Mouse (Mus musculus) hindbrain, embryonic 11.5 days (tissue): ENCODE results near the gene Hpd. TPM values are rescaled to one million over a fixed set of nuclear protein-coding genes. Genes with fewer than 3 reads are reported as not detected.

ENCODE experiments used
- ATAC-seq: fragments of 200-750 bp; cut with Nextera tagmentation; 2 replicates; pipeline ENCODE4 v1.8.0; 2017; ENCODE audit warnings: mild to moderate bottlenecking, moderate TSS enrichment, moderate library complexity; ENCODE audit not compliant: low FRiP score
- DNase-seq: peaks from one replicate; pipeline ENCODE4 v3.0.0-alpha.2; 2015; ENCODE audit warnings: low spot score
- H3K27ac ChIP-seq: fragments of 300-500 bp; sonication (generic); 2 replicates; pipeline ENCODE4 v1.5.1; 2014; ENCODE audit warnings: mild to moderate bottlenecking, low read depth, low read length
- H3K27me3 ChIP-seq: fragments of 300-500 bp; sonication (generic); 2 replicates; pipeline ENCODE4 v1.6.1; 2014; ENCODE audit warnings: mild to moderate bottlenecking, low read length, moderate library complexity, mixed read lengths; ENCODE audit not compliant: control insufficient read depth, insufficient read depth
- H3K36me3 ChIP-seq: fragments of 300-500 bp; sonication (generic); 2 replicates; pipeline ENCODE4 v1.6.1; 2014; ENCODE audit warnings: mild to moderate bottlenecking, low read length, moderate library complexity, mixed read lengths; ENCODE audit not compliant: control insufficient read depth, insufficient read depth
- H3K4me1 ChIP-seq: fragments of 300-500 bp; sonication (generic); replicated peaks from 2 replicates; pipeline ENCODE4 v1.6.1; 2014; ENCODE audit warnings: low read length, mixed read lengths; ENCODE audit not compliant: control insufficient read depth, insufficient read depth
- H3K4me2 ChIP-seq: fragments of 300-500 bp; sonication (generic); replicated peaks from 2 replicates; pipeline ENCODE4 v1.6.1; 2014; ENCODE audit warnings: mild to moderate bottlenecking, low read depth, low read length
- H3K4me3 ChIP-seq: fragments of 300-500 bp; sonication (generic); 2 replicates; pipeline ENCODE4 v1.5.1; 2014; ENCODE audit warnings: low read depth, low read length
- H3K9ac ChIP-seq: fragments of 300-500 bp; sonication (generic); 2 replicates; pipeline ENCODE4 v1.6.1; 2014; ENCODE audit warnings: low read depth, low read length
- H3K9me3 ChIP-seq: fragments of 300-500 bp; sonication (generic); 2 replicates; pipeline ENCODE4 v1.6.1; 2016; ENCODE audit warnings: low read length; ENCODE audit not compliant: control insufficient read depth
- WGBS: fragments of 180-500 bp; shearing (Covaris S2); extraction: QIAGEN DNeasy Blood & Tissue Kit; methylation state at CpG from one replicate; pipeline ENCODE4 v1.1.7; 2014; 5-methylcytosine and 5-hydroxymethylcytosine counted together
- polyA plus RNA-seq: library from polyadenylated mRNA; unstranded; fragments of >200 nt; fragmentation: Nextera tagmentation; extraction: Ambion mirVana; gene quantifications from 2 replicates; pipeline ENCODE4 v1.2.1, GENCODE M21; 2014

The Hpd gene
- polyA plus RNA-seq, 1 experiment from 2014 or later = not detected

GRCm38 (mm10) chr5:123130814-123131148 lies 51.7 kb downstream of the Hpd start:
- Histone ChIP-seq H3K36me3 (no peaks in the 10 kb centered on the region), H3K9me3 (no peaks in the 10 kb centered on the region), H3K4me3 (no peak overlapping the region), H3K27me3 (no peaks in the 10 kb centered on the region), H3K4me2 (no peak overlapping the region), H3K9ac (no peak overlapping the region), H3K27ac (no peak overlapping the region), H3K4me1 (peaks cover 19% of the 10 kb centered on the region)
- WGBS = 89% methylated on average over 5 of the region's 5 CpGs
- no peak for DNase-seq
- ATAC-seq = no peak

- no peak overlapping the region for H3K4me3 ChIP-seq
- no peaks in the 10 kb centered on the region for H3K27me3 ChIP-seq
- H3K4me1 ChIP-seq = peaks cover 15% of the 10 kb centered on the region
- 87% methylated on average over 9 of the region's 9 CpGs for WGBS
- no peaks in the 10 kb centered on the region for H3K36me3 ChIP-seq
- no peak overlapping the region for H3K4me2 ChIP-seq
- H3K9ac ChIP-seq = no peak overlapping the region
- H3K9me3 ChIP-seq = no peaks in the 10 kb centered on the region
- ATAC-seq = no peak
- DNase-seq = no peak
- H3K27ac ChIP-seq = no peak overlapping the region
Observed at GRCm38 (mm10) chr5:123130030-123130813, 52.3 kb downstream of the Hpd start.

GRCm38 (mm10) chr5:123129170-123129757 lies 53.3 kb downstream of the Hpd start:
- WGBS = 90% methylated on average over 10 of the region's 10 CpGs
- DNase-seq = no peak
- peaks cover 7% of the 10 kb centered on the region for H3K4me1 ChIP-seq
- no peak overlapping the region for H3K4me2 ChIP-seq
- no peaks in the 10 kb centered on the region for H3K9me3 ChIP-seq
- no peaks in the 10 kb centered on the region for H3K36me3 ChIP-seq
- H3K9ac ChIP-seq = no peak overlapping the region
- no peak for ATAC-seq
- H3K27me3 ChIP-seq = no peaks in the 10 kb centered on the region
- no peak overlapping the region for H3K27ac ChIP-seq
- no peak overlapping the region for H3K4me3 ChIP-seq

DNA sequence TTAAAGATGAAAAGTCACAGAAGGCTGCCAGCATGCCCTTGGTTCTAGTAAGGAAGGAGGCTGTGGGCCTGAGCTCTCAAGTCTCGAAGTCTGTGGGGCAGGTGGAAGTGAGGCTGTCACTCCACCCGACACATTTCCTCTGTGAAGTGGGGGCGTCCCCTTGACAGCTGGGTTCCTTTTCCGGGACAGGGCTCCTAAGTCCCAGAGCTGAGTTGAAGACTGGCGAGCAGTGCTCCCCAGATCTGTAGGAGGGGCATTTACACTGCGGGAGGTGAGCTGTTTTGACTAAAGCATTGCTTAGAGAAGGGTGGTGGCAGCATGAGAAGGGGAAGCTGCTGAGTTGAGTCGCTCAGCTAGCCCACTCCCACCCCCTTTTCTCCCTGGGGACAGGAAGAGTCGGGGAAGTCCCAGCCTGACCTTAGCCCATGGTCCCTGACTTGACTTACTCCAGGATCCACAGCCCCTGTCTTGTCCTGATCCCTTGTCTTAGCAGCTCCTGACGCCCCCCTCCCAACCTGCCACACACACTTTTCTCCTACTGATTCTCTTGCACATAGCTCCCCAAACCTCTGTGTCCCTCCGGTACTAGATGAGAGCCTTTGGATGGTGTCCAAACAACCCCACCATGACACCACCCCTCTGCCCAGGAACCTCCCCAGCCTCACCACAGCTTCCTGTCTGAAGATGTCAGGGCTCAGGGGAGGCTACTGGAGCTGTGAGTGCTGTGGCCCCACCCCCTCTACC lies 53.9 kb downstream of the Hpd start:
- H3K4me3 ChIP-seq = no peak overlapping the region
- no peak overlapping the region for H3K4me2 ChIP-seq
- WGBS = 56% methylated on average over 10 of the region's 10 CpGs
- H3K4me1 ChIP-seq = peaks cover 4% of the 10 kb centered on the region; the same call in 1 of the 2 replicates
- DNase-seq = no peak
- H3K36me3 ChIP-seq = no peaks in the 10 kb centered on the region
- no peaks in the 10 kb centered on the region for H3K27me3 ChIP-seq
- no peak for ATAC-seq
- no peak overlapping the region for H3K27ac ChIP-seq
- no peak overlapping the region for H3K9ac ChIP-seq
- H3K9me3 ChIP-seq = no peaks in the 10 kb centered on the region

GRCm38 (mm10) chr5:123127031-123127430 lies 55.5 kb downstream of the Hpd start:
- Histone ChIP-seq H3K27ac (no peak overlapping the region), H3K27me3 (no peaks in the 10 kb centered on the region), H3K4me2 (no peak overlapping the region), H3K4me1 (no peaks in the 10 kb centered on the region), H3K4me3 (no peak overlapping the region), H3K36me3 (0 out of 2 replicates have a peak, but pooled peaks cover 4% of the 10 kb centered on the region), H3K9me3 (no peaks in the 10 kb centered on the region), H3K9ac (no peak overlapping the region)
- no peak for DNase-seq
- no peak for ATAC-seq
- WGBS = 85% methylated on average over 6 of the region's 6 CpGs

DNA sequence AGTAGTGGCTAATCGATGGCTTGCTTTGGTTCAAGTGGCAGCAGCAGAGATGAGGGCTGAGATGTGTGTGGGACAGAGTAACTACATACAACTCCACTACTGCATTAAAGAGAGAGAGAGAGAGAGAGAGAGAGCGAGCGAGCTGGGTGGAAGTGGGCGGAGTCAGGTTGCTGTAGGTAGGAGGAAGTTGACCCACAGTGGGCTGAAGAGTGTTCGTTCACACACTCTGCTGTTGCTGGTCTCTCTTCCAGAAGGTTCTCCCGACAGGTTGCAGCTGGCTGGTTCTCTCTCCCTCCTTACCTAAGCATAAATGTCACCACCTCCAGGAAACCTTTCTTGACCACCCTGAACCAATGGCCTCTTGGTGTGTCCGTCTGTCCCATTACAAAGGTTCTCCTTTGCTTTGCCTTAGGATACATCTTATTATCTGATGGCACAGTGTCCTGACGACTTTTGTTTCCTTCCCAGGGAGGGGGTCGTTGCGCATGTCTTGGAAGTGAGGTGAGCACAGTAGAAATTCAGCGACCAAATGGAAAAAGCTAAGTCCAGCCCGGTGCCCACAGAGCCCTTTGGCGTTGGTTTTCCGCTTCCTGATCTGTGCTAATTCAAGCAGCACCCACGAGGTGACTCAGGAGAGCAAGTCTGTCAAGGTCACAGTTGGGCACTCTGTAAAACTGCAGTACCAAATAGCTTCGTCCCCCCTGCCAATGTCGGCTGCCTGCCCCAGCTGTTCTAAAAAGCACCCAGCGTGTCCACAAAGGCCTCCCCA lies 56.7 kb downstream of the Hpd start:
- DNase-seq = no peak
- Histone ChIP-seq H3K4me2 (no peak overlapping the region), H3K4me3 (no peak overlapping the region), H3K4me1 (no peaks in the 10 kb centered on the region), H3K9me3 (no peaks in the 10 kb centered on the region), H3K36me3 (0 out of 2 replicates have a peak, but pooled peaks cover 4% of the 10 kb centered on the region), H3K9ac (no peak overlapping the region), H3K27ac (no peak overlapping the region), H3K27me3 (no peaks in the 10 kb centered on the region)
- no peak for ATAC-seq
- WGBS = 85% methylated on average over 18 of the region's 18 CpGs

GRCm38 (mm10) chr5:123125105-123125504 lies 57.4 kb downstream of the Hpd start:
- H3K36me3 ChIP-seq = 0 out of 2 replicates have a peak, but pooled peaks cover 4% of the 10 kb centered on the region
- WGBS = 87% methylated on average over 6 of the region's 6 CpGs
- DNase-seq = no peak

DNA sequence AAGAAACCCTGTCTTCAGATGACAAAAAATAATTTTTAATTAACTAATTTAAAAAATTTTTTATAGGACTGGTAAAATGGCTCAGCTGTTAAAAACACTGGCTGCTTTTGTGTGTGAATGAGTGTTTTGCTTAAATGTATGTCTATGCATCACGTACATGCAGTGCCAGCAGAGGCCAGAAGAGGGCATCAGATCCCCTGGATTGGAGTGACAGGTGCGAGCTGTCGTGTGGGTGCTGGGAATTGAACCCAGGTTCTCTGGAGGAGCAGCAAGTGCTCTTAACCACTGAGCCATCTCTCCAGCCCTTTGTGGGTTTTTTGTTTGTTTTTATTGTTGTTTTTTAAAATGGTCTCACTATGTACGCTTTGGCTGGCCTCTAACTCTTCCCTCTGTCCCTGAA lies 60.3 kb downstream of the Hpd start:
- Histone ChIP-seq H3K9ac (no peak overlapping the region), H3K4me2 (no peak overlapping the region), H3K27me3 (no peaks in the 10 kb centered on the region), H3K9me3 (no peaks in the 10 kb centered on the region), H3K4me1 (no peaks in the 10 kb centered on the region), H3K27ac (no peak overlapping the region), H3K36me3 (0 out of 2 replicates have a peak, but pooled peaks cover 4% of the 10 kb centered on the region), H3K4me3 (no peak overlapping the region)
- 85% methylated on average over 4 of the region's 4 CpGs for WGBS
- DNase-seq (peak; percentile 28), ATAC-seq (no peak)

More at GRCm38 (mm10) chr5:123125105-123125504, 57.4 kb downstream of the Hpd start:
- no peak overlapping the region for H3K27ac ChIP-seq
- H3K4me2 ChIP-seq = no peak overlapping the region
- H3K4me3 ChIP-seq = no peak overlapping the region
- no peaks in the 10 kb centered on the region for H3K9me3 ChIP-seq
- H3K9ac ChIP-seq = no peak overlapping the region
- H3K27me3 ChIP-seq = no peaks in the 10 kb centered on the region
- no peak for ATAC-seq
- no peaks in the 10 kb centered on the region for H3K4me1 ChIP-seq
